Mouse (Mus musculus) fibroblast of lung, adult 2 months (primary cell): ENCODE results near the gene Nfib.

ENCODE experiments used
- DNase-seq: peaks from one replicate; pipeline ENCODE4 v3.0.0-alpha.2; 2011; ENCODE audit warnings: low read depth

The Nfib gene

GRCm38 (mm10) chr4:82540466-82540990, 165.0 kb downstream of the Nfib start:
- DNase-seq = no peak

- no peak for DNase-seq
Measured at GRCm38 (mm10) chr4:82540048-82540410, 165.5 kb downstream of the Nfib start.

GRCm38 (mm10) chr4:82539406-82540047, 166.0 kb downstream of the Nfib start:
- no peak for DNase-seq

- no peak for DNase-seq
Measured at GRCm38 (mm10) chr4:82538815-82539214, 166.7 kb downstream of the Nfib start.

- no peak for DNase-seq
Measured at GRCm38 (mm10) chr4:82538069-82538811, 167.3 kb downstream of the Nfib start.

GRCm38 (mm10) chr4:82537279-82537967, 168.1 kb downstream of the Nfib start:
- DNase-seq = no peak

- no peak for DNase-seq
Measured at GRCm38 (mm10) chr4:82536435-82537278, 168.9 kb downstream of the Nfib start.

- DNase-seq = no peak
Measured at GRCm38 (mm10) chr4:82535606-82536434, 169.7 kb downstream of the Nfib start.

- DNase-seq = no peak
Measured at GRCm38 (mm10) chr4:82533231-82533630, 172.3 kb downstream of the Nfib start.

- no peak for DNase-seq
Measured at GRCm38 (mm10) chr4:82532443-82533191, 172.9 kb downstream of the Nfib start.

- DNase-seq = no peak
Measured at GRCm38 (mm10) chr4:82531977-82532376, 173.6 kb downstream of the Nfib start.

GRCm38 (mm10) chr4:82530875-82531353, 174.6 kb downstream of the Nfib start:
- no peak for DNase-seq

- no peak for DNase-seq
Measured at GRCm38 (mm10) chr4:82528978-82529377, 176.6 kb downstream of the Nfib start.

GRCm38 (mm10) chr4:82519935-82520334, 185.6 kb downstream of the Nfib start:
- no peak for DNase-seq

- DNase-seq = no peak
Measured at GRCm38 (mm10) chr4:82518132-82518531, 187.4 kb downstream of the Nfib start.

- no peak for DNase-seq
Measured at GRCm38 (mm10) chr4:82517311-82517710, 188.2 kb downstream of the Nfib start.

- no peak for DNase-seq
Measured at GRCm38 (mm10) chr4:82516211-82516795, 189.2 kb downstream of the Nfib start.

- no peak for DNase-seq
Measured at GRCm38 (mm10) chr4:82514921-82515320, 190.6 kb downstream of the Nfib start.

GRCm38 (mm10) chr4:82514373-82514772, 191.2 kb downstream of the Nfib start:
- DNase-seq = no peak

GRCm38 (mm10) chr4:82513426-82513750, 192.2 kb downstream of the Nfib start:
- no peak for DNase-seq
